Mouse (Mus musculus): ENCODE data around the gene Tmem63b. TPM values are rescaled to one million over a fixed set of nuclear protein-coding genes. Genes with fewer than 3 reads are reported as not detected.

Tmem63b gene
- polyA plus RNA-seq, 1 experiment from 2014 or later = 114 TPM

Other genes starting within 250 kb of the Tmem63b start
- gene Spats1, start 211.5 kb downstream of the Tmem63b start, polyA plus RNA-seq (2014; fragmentation: Nextera tagmentation; extraction: Ambion mirVana) = 1.5 and 2.2 TPM in 2 replicates
- 15.2 and 15.8 TPM in 2 replicates for gene Aars2, start 180.1 kb downstream of the Tmem63b start, polyA plus RNA-seq (2014; fragmentation: Nextera tagmentation; extraction: Ambion mirVana)
- 3.8 TPM in 2 replicates for gene Tcte1, start 163.5 kb downstream of the Tmem63b start, polyA plus RNA-seq (2014; fragmentation: Nextera tagmentation; extraction: Ambion mirVana)
- gene Tmem151b, start 137.2 kb downstream of the Tmem63b start, polyA plus RNA-seq (2014; fragmentation: Nextera tagmentation; extraction: Ambion mirVana) = 15.7 and 16.8 TPM in 2 replicates
- 4.3 and 4.7 TPM in 2 replicates for gene Nfkbie, start 131.2 kb downstream of the Tmem63b start, polyA plus RNA-seq (2014; fragmentation: Nextera tagmentation; extraction: Ambion mirVana)
- gene Slc35b2, start 123.0 kb downstream of the Tmem63b start, polyA plus RNA-seq (2014; fragmentation: Nextera tagmentation; extraction: Ambion mirVana) = 83.1 and 84.2 TPM in 2 replicates
- gene Hsp90ab1, start 113.6 kb downstream of the Tmem63b start, polyA plus RNA-seq (2014; fragmentation: Nextera tagmentation; extraction: Ambion mirVana) = 1,324 and 1,355 TPM in 2 replicates
- gene Slc29a1, start 87.3 kb downstream of the Tmem63b start, polyA plus RNA-seq (2014; fragmentation: Nextera tagmentation; extraction: Ambion mirVana) = 41.5 and 42.7 TPM in 2 replicates
- not detected in 2 replicates for gene Mymx, start 84.8 kb downstream of the Tmem63b start, polyA plus RNA-seq (2014; fragmentation: Nextera tagmentation; extraction: Ambion mirVana)
- gene Capn11, start 27.6 kb downstream of the Tmem63b start, polyA plus RNA-seq (2014; fragmentation: Nextera tagmentation; extraction: Ambion mirVana) = 2.3 TPM in 1 of 2 replicates, not detected in the other
- 116 and 132 TPM in 2 replicates for gene Mrpl14, start 583 bp downstream of the Tmem63b start, polyA plus RNA-seq (2014; fragmentation: Nextera tagmentation; extraction: Ambion mirVana)
- not detected in 2 replicates for gene 1600014C23Rik, start 46.9 kb upstream of the Tmem63b start, polyA plus RNA-seq (2014; fragmentation: Nextera tagmentation; extraction: Ambion mirVana)

Data from hindbrain, embryonic 14.5 days (tissue).